Mouse (Mus musculus) hindbrain, embryonic 10.5 days (tissue): ENCODE data around the gene Kcnmb4. TPM values are rescaled to one million over a fixed set of nuclear protein-coding genes. Genes with fewer than 3 reads are reported as not detected.

Experiments
- DNase-seq: peaks from one replicate; pipeline ENCODE4 v3.0.0-alpha.2; 2017; ENCODE audit warnings: low spot score
- H3K27ac ChIP-seq: fragments of 300-500 bp; sonication (generic); 2 replicates; pipeline ENCODE4 v1.5.1; 2016; ENCODE audit warnings: mild to moderate bottlenecking, moderate library complexity
- H3K27me3 ChIP-seq: fragments of 300-500 bp; sonication (generic); 2 replicates; pipeline ENCODE4 v1.6.1; 2016; ENCODE audit warnings: mild to moderate bottlenecking; ENCODE audit not compliant: poor library complexity, insufficient read depth, severe bottlenecking
- H3K36me3 ChIP-seq: fragments of 300-500 bp; sonication (generic); 2 replicates; pipeline ENCODE4 v1.6.1; 2016; ENCODE audit warnings: mild to moderate bottlenecking, moderate library complexity
- H3K4me1 ChIP-seq: fragments of 300-500 bp; sonication (generic); replicated peaks from 2 replicates; pipeline ENCODE4 v1.6.1; 2016; ENCODE audit warnings: mild to moderate bottlenecking
- H3K4me3 ChIP-seq: fragments of 300-500 bp; sonication (generic); 2 replicates; pipeline ENCODE4 v1.5.1; 2016; ENCODE audit warnings: mild to moderate bottlenecking, moderate library complexity
- H3K9me3 ChIP-seq: fragments of 300-500 bp; sonication (generic); 2 replicates; pipeline ENCODE4 v1.6.1; 2016; ENCODE audit warnings: mild to moderate bottlenecking, moderate library complexity
- WGBS: fragments of 180-500 bp; shearing (Covaris S2); methylation state at CpG from one replicate; pipeline ENCODE4 v1.1.7; 2016; 5-methylcytosine and 5-hydroxymethylcytosine counted together
- polyA plus RNA-seq: library from polyadenylated mRNA; unstranded; fragments of >200 nt; fragmentation: Nextera tagmentation; extraction: Ambion mirVana; gene quantifications from 2 replicates; pipeline ENCODE4 v1.2.1, GENCODE M21; 2016

Gene Kcnmb4
- polyA plus RNA-seq = 10.5 and 12.9 TPM in 2 replicates

DNA sequence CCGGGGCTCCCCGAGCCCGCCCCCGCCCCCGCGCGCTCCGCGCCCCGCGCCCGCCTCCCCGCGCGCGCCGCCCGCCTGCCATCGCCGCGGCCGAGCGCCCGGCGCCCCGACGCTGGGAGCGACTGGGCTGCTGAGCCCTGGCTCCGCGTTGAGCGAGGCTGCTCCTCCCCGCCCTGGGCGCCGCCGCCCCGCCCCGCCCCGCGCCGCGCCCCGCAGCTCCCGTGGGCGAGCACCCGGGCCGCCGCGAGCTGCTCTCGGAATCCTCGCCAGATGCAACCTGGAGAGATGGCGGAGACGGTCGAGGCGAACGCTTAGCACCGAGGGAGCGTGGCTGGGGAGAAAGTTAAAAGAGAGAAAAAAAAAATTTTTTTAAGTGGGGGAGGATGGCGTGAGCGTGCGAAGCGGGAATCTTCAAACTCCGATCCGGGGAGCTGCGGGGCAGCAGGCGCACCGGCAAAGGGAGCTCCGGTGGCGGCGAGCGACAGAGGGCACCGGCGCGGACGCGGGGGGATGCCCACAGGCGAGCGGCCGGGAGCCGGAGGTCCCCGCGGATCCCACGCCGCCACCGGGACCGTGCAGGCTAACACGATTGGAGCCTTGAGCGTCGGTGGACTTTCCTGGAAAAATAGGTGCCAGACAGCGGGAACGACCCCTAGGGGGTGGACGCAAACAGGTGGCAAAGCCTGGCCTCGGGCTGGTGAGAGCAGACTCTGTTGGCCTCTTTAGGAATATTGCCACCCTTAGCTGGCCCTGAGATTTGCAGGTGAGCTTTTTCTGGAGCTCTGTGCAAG, at the start of gene Kcnmb4:
TSS of gene Kcnmb4 (minus strand) at position 120 of the 791 bp plus-strand sequence.
- peak within 1 kb of the TSS; percentile 93 for H3K27ac ChIP-seq
- H3K36me3 ChIP-seq = no peaks in the 10 kb centered on the region; the same call in 1 of the 2 replicates
- peaks cover 35% of the 10 kb centered on the region for H3K4me1 ChIP-seq
- DNase-seq = peak; percentile 61
- peak within 1 kb of the TSS; percentile 74 for H3K4me3 ChIP-seq
- H3K27me3 ChIP-seq = peaks cover 5% of the 10 kb centered on the region; the same call in 1 of the 2 replicates
- 0 out of 2 replicates have a peak, but pooled peaks cover 2% of the 10 kb centered on the region for H3K9me3 ChIP-seq
- under 1% methylated on average over 91 of the region's 92 CpGs for WGBS

DNA sequence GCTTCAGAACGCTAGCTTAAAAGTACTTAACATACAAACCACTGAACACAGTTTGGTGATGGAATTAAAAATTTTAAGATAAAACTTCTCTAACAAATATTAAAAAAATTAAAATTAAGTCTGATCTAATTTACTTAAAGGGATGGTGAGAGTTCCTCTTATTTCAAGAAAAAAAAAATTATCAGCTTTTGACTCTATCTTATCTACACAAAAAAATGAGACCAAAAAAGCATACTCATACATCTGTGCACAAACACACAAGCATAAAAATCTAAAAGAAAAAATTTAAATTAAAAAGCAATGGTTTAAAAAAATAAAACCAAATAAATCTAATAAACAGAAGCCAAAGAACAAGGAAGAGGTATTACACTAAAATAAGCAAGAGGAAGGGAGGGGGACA, 45.9 kb upstream of the Kcnmb4 start:
- 89% methylated on average over 1 of the region's 1 CpGs for WGBS
- Histone ChIP-seq H3K4me3 (no peak overlapping the region), H3K4me1 (peaks cover 2% of the 10 kb centered on the region; the same call in 1 of the 2 replicates), H3K27ac (no peak overlapping the region), H3K9me3 (no peaks in the 10 kb centered on the region), H3K27me3 (no peaks in the 10 kb centered on the region), H3K36me3 (no peaks in the 10 kb centered on the region)
- DNase-seq = no peak

DNA sequence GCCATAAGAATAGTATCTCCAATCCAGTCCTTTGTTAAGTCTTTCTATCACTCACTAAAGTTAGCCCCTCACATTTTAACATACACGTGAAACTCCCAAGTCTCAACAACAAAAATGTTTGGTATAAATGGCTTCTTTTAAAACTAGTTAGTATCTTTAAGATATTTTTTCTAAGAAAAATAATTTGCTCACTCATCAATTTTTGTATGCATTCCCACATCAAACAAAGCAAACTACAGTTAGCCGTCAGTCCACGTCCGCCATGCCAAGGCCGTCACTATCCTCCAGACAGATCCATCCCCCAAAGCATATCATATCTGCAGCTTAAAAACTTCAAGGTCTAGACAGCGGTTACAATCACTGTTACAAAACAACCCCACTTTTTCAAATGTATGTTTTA, 41.9 kb upstream of the Kcnmb4 start:
- Histone ChIP-seq H3K27me3 (no peaks in the 10 kb centered on the region), H3K4me3 (no peak overlapping the region), H3K9me3 (no peaks in the 10 kb centered on the region), H3K36me3 (0 out of 2 replicates have a peak, but pooled peaks cover 4% of the 10 kb centered on the region), H3K4me1 (peaks cover 20% of the 10 kb centered on the region), H3K27ac (no peak overlapping the region)
- WGBS = 92% methylated on average over 6 of the region's 6 CpGs
- DNase-seq = no peak

DNA sequence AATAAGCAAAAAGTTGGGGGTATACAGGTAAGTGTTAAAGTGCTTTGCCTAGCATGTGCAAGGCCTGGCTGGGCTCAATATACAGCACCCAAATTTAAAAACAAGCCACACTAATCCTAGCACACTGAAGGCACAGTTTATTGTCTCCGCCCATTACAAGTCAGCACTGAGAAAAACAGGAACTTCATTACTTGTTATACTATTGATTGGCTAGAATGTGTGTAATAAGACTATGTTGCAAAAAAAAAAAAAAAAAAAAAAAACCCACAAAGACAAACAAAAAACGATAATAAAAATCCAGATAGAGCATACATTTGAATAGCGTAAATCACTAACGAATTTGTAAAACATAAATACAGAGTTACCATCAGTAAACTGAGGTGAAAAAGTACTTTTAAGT, 41.5 kb upstream of the Kcnmb4 start:
- H3K4me3 ChIP-seq = no peak overlapping the region
- peaks cover 20% of the 10 kb centered on the region for H3K4me1 ChIP-seq
- no peak overlapping the region for H3K27ac ChIP-seq
- WGBS = 95% methylated on average over 4 of the region's 4 CpGs
- DNase-seq = no peak
- no peaks in the 10 kb centered on the region for H3K9me3 ChIP-seq
- no peaks in the 10 kb centered on the region for H3K27me3 ChIP-seq
- H3K36me3 ChIP-seq = 0 out of 2 replicates have a peak, but pooled peaks cover 4% of the 10 kb centered on the region

DNA sequence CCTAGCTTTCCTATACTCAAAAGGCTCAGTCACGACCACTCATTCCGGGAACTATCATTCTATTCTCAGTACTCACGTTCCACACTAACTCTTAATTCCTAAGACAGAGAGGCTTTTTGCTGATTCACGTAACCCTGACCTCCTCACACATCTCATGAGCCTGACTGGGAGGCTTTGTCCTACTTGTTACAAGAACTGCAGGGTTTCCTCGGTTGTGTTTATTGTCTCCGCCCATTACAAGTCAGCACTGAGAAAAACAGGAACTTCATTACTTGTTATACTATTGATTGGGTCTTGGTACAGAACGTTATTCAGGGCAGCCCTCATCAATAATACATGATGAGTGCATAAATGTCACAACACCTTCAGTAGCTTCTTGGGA, 39.6 kb upstream of the Kcnmb4 start:
- H3K9me3 ChIP-seq = no peaks in the 10 kb centered on the region
- H3K27me3 ChIP-seq = no peaks in the 10 kb centered on the region
- DNase-seq = no peak
- 0 out of 2 replicates have a peak, but pooled peaks cover 4% of the 10 kb centered on the region for H3K36me3 ChIP-seq
- H3K4me1 ChIP-seq = peaks cover 23% of the 10 kb centered on the region
- H3K27ac ChIP-seq = no peak overlapping the region
- no peak overlapping the region for H3K4me3 ChIP-seq
- WGBS = 46% methylated on average over 7 of the region's 7 CpGs

DNA sequence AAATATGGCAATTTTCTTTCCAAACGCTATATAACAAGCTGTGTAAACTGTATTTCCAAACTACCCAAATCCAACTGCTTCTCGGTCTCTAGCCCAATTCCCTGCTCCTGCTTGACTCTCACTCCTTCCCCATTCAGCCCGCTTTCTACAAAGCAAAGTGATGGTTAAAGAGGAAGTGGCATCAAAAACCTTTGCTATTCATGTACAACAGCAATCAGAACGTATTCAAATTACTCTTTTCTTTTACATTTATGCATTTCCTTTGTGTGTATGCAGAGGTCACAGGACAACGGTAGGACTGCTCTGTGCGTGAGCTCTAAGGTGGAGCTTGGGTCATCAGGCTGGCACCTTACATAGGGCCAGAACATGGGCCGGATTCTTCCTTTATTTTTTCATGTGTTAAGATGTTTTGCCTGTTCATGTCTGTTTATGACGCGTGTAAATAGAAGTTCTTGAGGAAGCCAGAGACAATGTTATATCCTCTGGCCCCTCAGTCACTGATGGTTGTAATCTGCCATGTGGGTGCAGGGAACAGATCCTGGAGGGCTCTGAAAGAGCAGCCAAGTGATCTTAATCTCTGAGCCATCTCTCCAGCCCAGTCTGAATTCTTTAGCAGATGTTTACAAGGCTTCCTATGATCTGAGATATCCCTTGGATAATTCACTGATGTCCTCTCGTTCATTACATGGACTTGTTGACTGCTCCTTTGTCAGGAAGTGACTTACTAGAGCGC, 39.0 kb upstream of the Kcnmb4 start:
- WGBS = 82% methylated on average over 11 of the region's 11 CpGs
- Histone ChIP-seq H3K4me1 (peaks cover 23% of the 10 kb centered on the region), H3K4me3 (no peak overlapping the region), H3K27me3 (no peaks in the 10 kb centered on the region), H3K36me3 (0 out of 2 replicates have a peak, but pooled peaks cover 4% of the 10 kb centered on the region), H3K9me3 (no peaks in the 10 kb centered on the region), H3K27ac (no peak overlapping the region)
- DNase-seq = no peak

DNA sequence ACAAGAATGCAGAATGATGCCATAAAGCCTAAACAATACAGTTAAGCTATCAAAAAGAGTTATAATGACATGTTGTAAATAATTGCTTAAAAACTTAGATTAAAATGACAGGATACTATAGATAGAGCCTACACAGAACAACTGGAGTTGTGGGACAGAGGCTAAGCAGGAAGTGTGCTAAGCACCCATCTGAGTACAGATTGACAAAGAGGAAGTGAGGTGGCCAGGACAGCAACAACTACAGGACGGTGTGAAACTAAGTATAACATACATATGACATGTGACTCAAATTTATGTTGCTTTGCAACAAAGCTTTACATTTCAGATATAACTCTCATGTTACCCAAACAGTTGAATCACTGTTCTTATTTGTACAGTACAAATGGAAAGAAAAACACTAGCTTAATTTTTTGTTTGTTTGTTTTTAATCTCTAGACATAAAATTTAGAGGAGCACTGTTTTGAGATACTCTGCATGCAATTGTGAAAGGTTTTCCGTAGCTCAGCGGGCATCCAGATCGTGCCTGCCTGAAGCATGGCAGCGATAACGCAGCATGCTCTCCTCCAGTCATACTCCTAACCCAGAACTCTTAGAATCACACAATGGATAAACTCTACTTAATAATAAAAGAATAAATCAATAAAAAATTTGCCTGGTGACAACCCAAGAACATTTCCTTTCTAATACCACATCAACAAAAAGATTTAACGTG, 31.8 kb upstream of the Kcnmb4 start:
- H3K27me3 ChIP-seq = no peaks in the 10 kb centered on the region
- no peak overlapping the region for H3K27ac ChIP-seq
- H3K36me3 ChIP-seq = peaks cover 11% of the 10 kb centered on the region
- peaks cover 3% of the 10 kb centered on the region; the same call in 1 of the 2 replicates for H3K4me1 ChIP-seq
- DNase-seq = no peak
- no peak overlapping the region for H3K4me3 ChIP-seq
- WGBS = 91% methylated on average over 7 of the region's 7 CpGs
- H3K9me3 ChIP-seq = no peaks in the 10 kb centered on the region

DNA sequence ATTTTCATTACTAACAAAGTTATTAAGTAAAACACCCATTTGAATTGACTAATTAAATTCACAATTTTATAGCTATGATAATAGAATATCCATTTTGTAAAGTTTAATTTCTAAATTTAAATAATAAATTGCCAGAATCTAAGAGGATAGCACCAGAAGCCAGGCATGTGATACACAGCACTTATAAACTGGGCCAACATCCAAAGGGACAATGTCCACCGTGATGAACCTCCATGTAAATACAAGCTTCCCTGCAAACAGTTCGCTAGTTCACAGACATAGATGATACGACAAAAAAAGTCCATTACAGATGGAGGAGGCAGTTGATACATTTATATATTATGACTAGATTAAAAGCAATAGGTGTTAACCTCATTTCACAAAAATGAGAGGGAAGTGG, 19.1 kb upstream of the Kcnmb4 start:
- Histone ChIP-seq H3K4me3 (no peak overlapping the region), H3K9me3 (no peaks in the 10 kb centered on the region), H3K36me3 (peaks cover 75% of the 10 kb centered on the region), H3K27me3 (no peaks in the 10 kb centered on the region), H3K4me1 (no peaks in the 10 kb centered on the region), H3K27ac (no peak overlapping the region)
- 92% methylated on average over 3 of the region's 3 CpGs for whole genome bisulfite sequencing
- no peak for DNase-seq

DNA sequence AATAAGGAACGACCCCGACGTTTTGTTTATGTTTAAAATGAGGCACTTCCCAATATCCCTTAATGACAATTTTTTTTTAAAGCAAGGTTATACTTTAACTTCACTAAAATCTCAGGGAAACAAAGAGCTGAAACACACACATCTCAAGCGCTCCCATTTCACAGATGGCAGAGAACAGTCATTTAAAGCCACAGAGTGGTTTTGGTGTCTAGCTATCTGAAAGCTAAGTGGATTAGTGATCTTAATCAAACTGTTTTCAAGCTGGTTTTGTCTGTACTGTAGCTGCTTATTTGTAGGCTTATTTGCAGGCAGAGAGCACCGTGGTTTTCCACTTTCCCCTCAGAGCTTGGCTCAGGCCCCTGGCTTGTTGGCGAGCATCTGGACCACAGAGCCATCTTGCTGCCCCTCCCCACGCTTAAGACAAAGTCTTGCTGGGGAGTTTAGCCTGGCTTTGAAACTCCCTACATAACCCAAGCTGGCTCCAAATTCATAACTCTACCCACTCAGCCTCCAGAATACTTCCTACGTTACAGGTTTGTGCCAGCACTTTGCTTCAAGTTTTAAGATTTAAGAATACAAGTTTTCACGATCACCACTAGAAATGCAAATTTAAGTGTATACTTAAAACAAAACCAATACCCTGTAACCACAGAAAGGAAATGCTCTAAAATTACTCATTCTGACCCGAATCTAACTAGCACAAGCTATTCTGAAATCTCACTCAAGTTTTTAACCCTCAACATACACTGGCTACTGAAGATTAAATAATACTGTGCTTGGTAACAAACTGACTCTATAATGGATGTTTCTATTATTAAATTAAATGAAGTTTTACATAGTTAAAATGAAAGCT, 13.4 kb upstream of the Kcnmb4 start:
- 92% methylated on average over 10 of the region's 10 CpGs for WGBS
- H3K9me3 ChIP-seq = no peaks in the 10 kb centered on the region
- no peak for DNase-seq
- no peak overlapping the region for H3K27ac ChIP-seq
- H3K27me3 ChIP-seq = no peaks in the 10 kb centered on the region
- no peak overlapping the region for H3K4me3 ChIP-seq
- no peaks in the 10 kb centered on the region for H3K4me1 ChIP-seq
- H3K36me3 ChIP-seq = peaks cover 75% of the 10 kb centered on the region

DNA sequence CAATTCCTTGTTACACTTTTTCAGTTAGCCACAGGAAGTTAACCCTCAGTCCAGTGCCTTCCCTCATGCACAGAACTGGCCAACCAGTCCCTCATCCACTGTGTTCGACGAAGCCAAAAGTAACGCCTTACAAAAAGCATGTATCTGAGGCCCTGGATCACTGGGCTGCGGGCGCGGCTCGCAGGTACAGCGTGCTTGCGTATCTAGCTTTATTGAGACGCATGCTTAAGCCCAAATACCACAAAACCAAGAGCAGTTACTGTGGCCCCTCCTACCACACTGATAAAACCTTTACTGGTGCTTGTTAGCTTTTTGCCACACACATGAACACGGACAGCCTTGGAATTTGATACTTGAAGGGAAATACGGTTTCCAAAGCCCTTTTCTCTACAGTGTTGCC, 8.2 kb upstream of the Kcnmb4 start:
- no peaks in the 10 kb centered on the region for H3K4me1 ChIP-seq
- H3K9me3 ChIP-seq = no peaks in the 10 kb centered on the region
- peaks cover 49% of the 10 kb centered on the region for H3K36me3 ChIP-seq
- H3K27ac ChIP-seq = no peak overlapping the region
- DNase-seq = no peak
- no peak overlapping the region for H3K4me3 ChIP-seq
- no peaks in the 10 kb centered on the region for H3K27me3 ChIP-seq
- 95% methylated on average over 12 of the region's 12 CpGs for WGBS

DNA sequence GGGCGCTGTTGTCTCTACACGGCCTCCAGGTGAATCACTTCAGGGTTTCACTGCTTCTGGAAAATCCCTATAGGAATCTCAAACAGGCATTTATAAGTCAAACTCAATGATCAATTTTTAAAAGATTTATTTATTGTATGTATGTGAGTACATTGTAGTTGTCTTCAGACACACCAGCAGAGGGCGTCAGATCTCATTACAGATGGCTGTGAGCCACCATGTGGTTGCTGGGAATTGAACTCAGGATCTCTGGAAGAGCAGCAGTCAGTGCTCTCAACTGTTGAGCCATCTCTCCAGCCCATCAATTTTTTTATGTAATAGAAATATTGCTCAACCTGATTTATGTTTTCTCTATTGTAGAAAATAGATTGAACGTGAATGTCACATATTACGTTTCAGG, 7.3 kb upstream of the Kcnmb4 start:
- no peaks in the 10 kb centered on the region for H3K4me1 ChIP-seq
- H3K4me3 ChIP-seq = no peak overlapping the region
- H3K27ac ChIP-seq = no peak overlapping the region
- 0 out of 2 replicates have a peak, but pooled peaks cover 2% of the 10 kb centered on the region for H3K9me3 ChIP-seq
- DNase-seq = no peak
- no peaks in the 10 kb centered on the region for H3K27me3 ChIP-seq
- peaks cover 42% of the 10 kb centered on the region for H3K36me3 ChIP-seq
- WGBS = 90% methylated on average over 5 of the region's 5 CpGs

DNA sequence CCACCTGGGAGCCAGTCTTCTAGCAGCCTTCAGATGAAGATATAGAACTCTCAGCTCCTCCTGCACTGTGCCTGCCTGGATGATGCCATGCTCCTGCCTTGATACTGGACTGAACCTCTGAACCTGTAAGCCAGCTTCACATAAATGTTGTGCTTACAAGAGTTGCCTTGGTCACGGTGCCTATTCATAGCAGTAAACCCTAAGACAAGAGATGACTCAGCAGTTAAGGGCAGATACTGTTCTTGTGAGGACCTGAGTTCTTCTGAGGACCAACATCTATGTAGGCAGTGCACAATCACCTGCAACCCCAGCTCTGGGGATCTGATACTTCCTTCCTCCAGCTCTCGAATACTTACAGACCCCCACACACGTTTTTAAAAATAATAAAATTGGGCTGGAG, 2.9 kb upstream of the Kcnmb4 start:
- no peaks in the 10 kb centered on the region; the same call in 1 of the 2 replicates for H3K36me3 ChIP-seq
- H3K27ac ChIP-seq = no peak overlapping the region
- DNase-seq = no peak
- H3K4me1 ChIP-seq = peaks cover 35% of the 10 kb centered on the region
- peaks cover 5% of the 10 kb centered on the region; the same call in 1 of the 2 replicates for H3K27me3 ChIP-seq
- 0 out of 2 replicates have a peak, but pooled peaks cover 2% of the 10 kb centered on the region for H3K9me3 ChIP-seq
- no peak overlapping the region for H3K4me3 ChIP-seq
- 87% methylated on average over 3 of the region's 3 CpGs for WGBS
